Mouse (Mus musculus) c-Kit-negative CD71-positive TER-119-positive erythroid progenitor cells, embryonic 14.5 days (primary cell): ENCODE results near the gene Cbx6.

Source experiments
- DNase-seq: peaks from one replicate; pipeline ENCODE4 v3.0.0-alpha.2; 2013; ENCODE audit warnings: low read depth, low spot score

Cbx6 gene

GRCm38 (mm10) chr15:79834130-79834880 lies at the start of gene Cbx6, which contains the start of gene Npcd:
Cbx6 (minus strand) TSS chr15:79834688.
Npcd (minus strand) TSS chr15:79834237.
- DNase-seq = no peak

- DNase-seq = peak; percentile 35
Measured at GRCm38 (mm10) chr15:79883352-79883822, 48.9 kb upstream of the Cbx6 start.

DNA sequence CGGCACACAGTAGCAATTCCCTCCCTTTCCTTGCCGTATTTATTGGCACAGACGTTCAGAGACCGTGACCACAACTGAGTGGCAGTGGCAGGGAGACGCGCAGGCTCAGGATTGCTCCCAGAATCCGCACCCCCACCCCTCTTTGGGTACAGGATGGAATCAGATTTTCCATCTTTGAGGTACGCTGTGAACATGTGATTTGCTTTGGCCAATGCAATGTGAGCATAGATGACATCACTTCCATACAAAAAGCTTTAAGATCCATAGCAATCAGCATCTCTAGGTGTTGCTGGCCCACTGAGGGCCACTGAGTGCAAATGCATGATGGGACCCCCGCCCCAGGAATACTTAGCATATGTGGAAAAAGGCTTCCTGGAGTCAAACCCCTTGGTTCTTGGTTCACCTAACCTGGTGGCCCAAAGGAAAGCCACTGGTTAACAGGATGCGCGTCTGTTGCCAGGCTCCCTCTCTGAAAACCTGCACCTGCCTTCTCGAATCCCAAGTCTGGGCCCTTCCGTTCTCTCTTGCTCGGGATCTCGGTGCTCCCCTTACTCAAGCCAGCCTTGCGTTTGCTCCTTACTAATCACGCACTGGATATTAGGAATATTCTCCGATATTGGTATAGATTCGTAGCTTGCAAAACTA lies 48.3 kb upstream of the Cbx6 start:
- no peak for DNase-seq

DNA sequence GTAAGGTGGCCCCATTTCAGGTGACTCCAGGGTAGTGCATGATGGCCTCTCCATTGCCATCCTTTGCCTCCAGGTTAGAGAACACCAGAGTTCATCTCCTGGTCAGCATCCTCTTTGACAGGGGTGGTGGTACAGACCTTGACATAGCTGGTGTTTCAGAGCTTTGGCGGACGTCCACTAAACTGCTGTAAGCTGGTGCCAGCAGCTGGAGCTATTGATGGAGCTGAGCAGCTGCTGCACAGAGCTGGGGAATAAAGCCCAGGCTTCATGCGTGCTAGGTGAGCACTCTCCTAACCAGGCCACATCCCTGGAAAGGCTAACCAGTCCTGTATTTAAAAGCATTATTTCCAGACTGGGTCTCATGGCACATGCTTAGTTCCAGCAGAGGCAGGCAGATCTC lies 46.0 kb upstream of the Cbx6 start:
- DNase-seq = no peak

GRCm38 (mm10) chr15:79879319-79879718 lies 44.8 kb upstream of the Cbx6 start:
- DNase-seq = no peak

DNA sequence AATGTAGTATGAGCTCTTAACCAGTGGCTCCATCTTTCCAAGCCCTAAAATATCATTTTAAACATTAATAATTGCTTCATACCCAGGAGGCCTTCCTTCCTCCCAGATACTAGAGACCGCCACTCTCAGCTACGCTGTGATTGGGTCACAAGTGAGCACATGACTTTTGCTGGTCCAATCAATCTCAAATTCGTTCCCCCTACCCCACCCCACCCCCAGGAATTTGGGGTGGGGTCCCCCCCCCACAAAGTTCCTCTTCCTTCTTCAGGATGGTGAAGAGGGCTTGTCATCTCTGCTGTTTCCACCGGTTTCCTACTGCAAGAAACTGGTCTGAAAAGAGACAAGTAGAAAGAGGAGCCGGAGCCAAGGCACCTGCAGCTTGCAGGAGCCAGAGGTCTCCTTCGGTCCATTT lies 44.2 kb upstream of the Cbx6 start:
- DNase-seq = no peak

GRCm38 (mm10) chr15:79875261-79875995 lies 40.9 kb upstream of the Cbx6 start:
- no peak for DNase-seq

DNA sequence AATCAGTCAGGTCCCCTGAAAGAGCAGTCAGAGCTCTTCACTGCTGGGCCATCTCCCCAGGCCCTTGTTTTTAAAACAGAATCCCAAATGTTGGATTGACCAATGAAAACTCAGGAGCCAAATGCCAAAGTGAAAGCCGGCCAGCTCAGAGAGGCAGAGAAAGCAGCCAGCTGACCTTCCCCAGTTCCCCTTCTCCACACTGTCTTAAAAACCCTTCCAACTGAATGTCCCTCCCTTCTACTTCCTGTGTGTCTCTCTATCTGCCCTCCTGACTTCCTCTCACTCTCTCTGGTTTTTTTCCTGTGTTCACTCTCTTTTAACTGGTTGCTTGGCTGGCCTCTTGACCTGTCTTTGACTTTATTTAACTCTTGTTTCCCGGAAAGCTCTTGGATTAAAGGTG lies 39.5 kb upstream of the Cbx6 start:
- no peak for DNase-seq

GRCm38 (mm10) chr15:79873545-79873944 lies 39.1 kb upstream of the Cbx6 start:
- no peak for DNase-seq

- DNase-seq = no peak
Measured at GRCm38 (mm10) chr15:79867260-79868002, 32.9 kb upstream of the Cbx6 start.

GRCm38 (mm10) chr15:79859821-79860220 lies 25.3 kb upstream of the Cbx6 start:
- DNase-seq = no peak

GRCm38 (mm10) chr15:79858979-79859378 lies 24.5 kb upstream of the Cbx6 start:
- DNase-seq = no peak

- no peak for DNase-seq
Measured at GRCm38 (mm10) chr15:79850143-79850542, 15.7 kb upstream of the Cbx6 start.

- no peak for DNase-seq
Measured at GRCm38 (mm10) chr15:79847100-79847499, 12.6 kb upstream of the Cbx6 start.

GRCm38 (mm10) chr15:79845986-79846385 lies 11.5 kb upstream of the Cbx6 start:
- DNase-seq = no peak

DNA sequence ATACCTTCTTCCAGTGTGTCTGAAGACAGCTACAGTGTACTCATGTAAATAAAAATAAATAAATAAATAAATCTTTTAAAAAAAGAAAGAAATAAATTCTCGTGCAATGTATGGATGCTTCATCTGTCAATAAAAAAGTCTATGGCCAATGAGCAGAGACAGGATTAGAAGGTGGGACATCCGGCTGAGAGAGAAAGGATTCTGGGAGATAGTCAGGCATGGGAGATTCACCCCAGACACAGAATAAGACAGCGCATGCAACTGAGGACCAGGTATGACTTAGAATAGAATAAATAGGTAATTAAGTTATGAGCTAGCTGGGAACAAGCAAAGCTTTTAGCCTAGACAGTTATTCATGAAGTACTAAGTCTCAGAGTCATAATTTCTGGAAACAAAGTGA lies 8.5 kb upstream of the Cbx6 start:
- DNase-seq = no peak

DNA sequence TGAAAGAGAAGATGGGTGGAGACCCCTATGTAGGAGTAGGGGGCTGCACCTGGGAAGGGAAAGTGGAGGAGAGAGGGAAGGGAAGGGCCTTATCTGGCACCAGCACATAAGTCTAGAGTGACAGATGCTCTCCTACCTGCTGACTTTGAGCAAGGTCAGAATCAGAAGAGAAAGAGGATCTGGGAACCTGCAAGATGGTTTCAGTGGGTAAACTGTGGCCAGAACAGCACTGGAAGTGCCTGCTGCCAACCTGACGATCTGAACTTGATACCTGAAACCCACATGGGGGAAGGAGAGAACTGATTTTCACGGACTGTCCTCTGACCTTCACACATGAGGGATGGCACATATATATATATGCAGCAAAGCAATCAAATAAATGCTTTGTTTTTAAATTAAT lies 5.8 kb upstream of the Cbx6 start:
- DNase-seq = no peak

DNA sequence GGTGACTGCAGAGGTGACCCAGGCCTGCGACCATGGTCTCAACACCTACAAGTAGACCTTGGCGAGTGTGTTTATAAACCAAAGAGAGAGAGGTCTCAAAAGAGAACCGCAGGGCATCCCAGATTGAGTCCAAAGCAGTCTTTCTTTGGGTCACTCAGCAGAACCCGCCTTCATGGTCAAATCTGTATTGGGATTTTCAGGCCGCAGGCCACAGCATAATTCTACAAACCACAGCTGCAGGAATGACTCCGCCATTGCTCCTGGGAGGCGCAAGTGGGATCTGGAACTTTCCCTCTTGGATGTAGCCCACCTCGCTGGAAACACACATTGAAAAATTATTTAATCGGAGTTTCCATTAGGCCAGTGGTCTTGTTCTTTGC lies 383 bp upstream of the Cbx6 start:
- no peak for DNase-seq

GRCm38 (mm10) chr15:79833251-79834050 lies 1.0 kb downstream of the Cbx6 start:
- DNase-seq = no peak

DNA sequence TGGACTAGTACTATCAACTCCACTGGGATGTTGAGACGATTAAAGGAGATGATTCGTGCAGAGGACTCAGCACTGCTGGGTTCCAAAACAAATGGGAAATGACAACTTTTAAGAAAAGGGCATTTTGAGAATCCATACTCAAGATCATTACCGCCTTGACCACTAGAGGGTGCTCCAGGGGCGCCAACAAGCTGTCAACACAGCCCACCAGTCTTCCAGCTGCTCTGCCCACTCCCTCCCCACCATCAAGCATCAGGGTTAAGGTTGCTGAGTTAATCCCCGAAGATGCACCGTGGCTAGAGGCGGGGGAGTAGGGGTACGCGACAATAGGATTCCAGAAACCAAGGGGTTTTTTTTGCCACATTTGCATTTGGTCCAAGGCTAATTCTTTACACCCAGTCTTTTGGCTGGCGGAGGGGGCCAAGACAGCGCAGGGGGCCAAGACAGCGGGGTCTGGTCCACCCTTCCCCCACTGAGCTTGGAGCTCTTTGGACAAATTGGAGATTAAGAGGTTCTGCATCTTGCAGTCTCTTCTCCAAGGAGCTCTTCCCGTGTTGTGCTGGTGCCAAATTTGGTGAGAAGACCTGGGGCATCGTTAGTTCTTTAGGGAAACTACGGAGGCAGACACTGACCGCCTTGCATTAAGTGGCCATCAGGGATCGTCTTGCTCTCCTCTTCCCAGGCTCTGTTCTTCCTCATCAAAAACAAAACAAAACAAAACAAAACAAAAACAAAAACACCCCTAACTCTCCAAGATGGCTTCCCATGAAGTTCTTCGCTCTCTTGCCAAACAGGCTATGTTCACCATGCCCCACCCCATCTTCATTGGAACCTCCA lies 2.2 kb downstream of the Cbx6 start:
- DNase-seq = peak; percentile 46
